ENCODE assay signal across 13 mouse cellular contexts in genomic region chr2:10137320-10137719, GRCm38 (mm10). TPM values are rescaled to one million over a fixed set of nuclear protein-coding genes. Genes with fewer than 3 reads are reported as not detected.
"Had no signal": no experiment of that assay in that cellular context is flagged by ENCODE, and none has a peak within 500 bp of the region (broad histone marks: within the 10 kb centered on the region; RNA-seq: fewer than 3 reads in every experiment).

No protein-coding gene starts in this region.

- H3K36me3 ChIP-seq: kidney, embryonic 15.5 days; limb, embryonic 15.5 days; midbrain, embryonic 13.5 days had no signal

- DNase-seq: kidney, adult 2 months; kidney, postnatal 14 days; lung, adult 2 months; right cerebral cortex, postnatal 14 days; thymus, postnatal 4 days had no signal

- H3K9ac ChIP-seq: kidney, embryonic 15.5 days; limb, embryonic 15.5 days; midbrain, embryonic 13.5 days had no signal

- H3K4me3 ChIP-seq: kidney, embryonic 15.5 days; limb, embryonic 15.5 days; midbrain, embryonic 13.5 days had no signal

- H3K4me1 ChIP-seq: kidney, embryonic 15.5 days; midbrain, embryonic 13.5 days had no signal

- H3K27ac ChIP-seq: kidney, embryonic 15.5 days; limb, embryonic 15.5 days; macrophage; midbrain, embryonic 13.5 days; stomach, postnatal 0 days had no signal

- H3K27me3 ChIP-seq: limb, embryonic 15.5 days; midbrain, embryonic 13.5 days had no signal

- ATAC-seq: intestine, embryonic 16.5 days; lung, postnatal 0 days; midbrain, embryonic 13.5 days had no signal

- H3K4me2 ChIP-seq: kidney, embryonic 15.5 days; limb, embryonic 15.5 days; midbrain, embryonic 13.5 days had no signal

- H3K9me3 ChIP-seq: kidney, embryonic 15.5 days; limb, embryonic 15.5 days; midbrain, embryonic 13.5 days had no signal

RNA-seq across cellular contexts. Expression of gene Itih2, which starts 6.1 kb away (rescaled TPM):
- polyA plus RNA-seq: macrophage; small intestine, adult 2 months had no signal
